Mouse (Mus musculus) midbrain, postnatal 0 days (tissue): Measurements from ENCODE around the gene Sars2. TPM values are rescaled to one million over a fixed set of nuclear protein-coding genes. Genes with fewer than 3 reads are reported as not detected.

Source experiments
- ATAC-seq: fragments of 200-750 bp; cut with Nextera tagmentation; 2 replicates; pipeline ENCODE4 v1.8.0; 2017; ENCODE audit warnings: moderate number of reproducible peaks, mild to moderate bottlenecking, moderate TSS enrichment, moderate library complexity; ENCODE audit not compliant: low FRiP score
- DNase-seq: peaks from one replicate; pipeline ENCODE4 v3.0.0-alpha.2; 2015; ENCODE audit warnings: low spot score
- H3K27ac ChIP-seq: fragments of 300-500 bp; sonication (generic); 2 replicates; pipeline ENCODE4 v1.5.1; 2014; ENCODE audit warnings: low read depth, mild to moderate bottlenecking, low read length, mixed read lengths
- H3K27me3 ChIP-seq: fragments of 300-500 bp; sonication (generic); 2 replicates; pipeline ENCODE4 v1.6.1; 2014; ENCODE audit warnings: low read length, control low read depth, mixed read lengths; ENCODE audit not compliant: insufficient read depth
- H3K36me3 ChIP-seq: fragments of 300-500 bp; sonication (generic); 2 replicates; pipeline ENCODE4 v1.6.1; 2014; ENCODE audit warnings: low read length, control low read depth, mixed read lengths; ENCODE audit not compliant: insufficient read depth
- H3K4me1 ChIP-seq: fragments of 300-500 bp; sonication (generic); 2 replicates; pipeline ENCODE4 v1.6.1; 2014; ENCODE audit warnings: mild to moderate bottlenecking, control low read depth, antibody characterized with exemption, low read length, mixed read lengths; ENCODE audit not compliant: insufficient read depth
- H3K4me2 ChIP-seq: fragments of 300-500 bp; sonication (generic); 2 replicates; pipeline ENCODE4 v1.6.1; 2014; ENCODE audit warnings: low read depth, mild to moderate bottlenecking, low read length, mixed read lengths; ENCODE audit not compliant: poor library complexity, severe bottlenecking
- H3K4me3 ChIP-seq: fragments of 300-500 bp; sonication (generic); 2 replicates; pipeline ENCODE4 v1.5.1; 2014; ENCODE audit warnings: low read depth, mild to moderate bottlenecking, low read length, moderate library complexity
- H3K9ac ChIP-seq: fragments of 300-500 bp; sonication (generic); replicated peaks from 2 replicates; pipeline ENCODE4 v1.6.1; 2014; ENCODE audit warnings: mild to moderate bottlenecking, low read length, moderate library complexity, mixed read lengths; ENCODE audit not compliant: poor library complexity, severe bottlenecking
- H3K9me3 ChIP-seq: fragments of 300-500 bp; sonication (generic); 2 replicates; pipeline ENCODE4 v1.6.1; 2016; ENCODE audit warnings: low read length, control low read depth
- CTCF ChIP-seq: IDR thresholded peaks from 2 replicates; pipeline ENCODE4 v1.5.1; 2016; ENCODE audit warnings: antibody characterized with exemption, mild to moderate bottlenecking
- WGBS: fragments of 180-500 bp; shearing (Covaris S2); extraction: QIAGEN DNeasy Blood & Tissue Kit; methylation state at CpG from one replicate; pipeline ENCODE4 v1.1.7; 2014; 5-methylcytosine and 5-hydroxymethylcytosine counted together
- polyA plus RNA-seq: library from polyadenylated mRNA; unstranded; fragments of >200 nt; fragmentation: Nextera tagmentation; extraction: Ambion mirVana; gene quantifications from 2 replicates; pipeline ENCODE4 v1.2.1, GENCODE M21; 2015
- total RNA-seq: library from RNA; depleted of rRNA; stranded (reverse); fragments of >200 nt; gene quantifications from 2 replicates; pipeline ENCODE4 v1.2.3, GENCODE M21; 2014

Sars2 gene
- total and polyA plus RNA-seq, 2 experiments from 2014 or later = 16.2 to 17.8 TPM

DNA sequence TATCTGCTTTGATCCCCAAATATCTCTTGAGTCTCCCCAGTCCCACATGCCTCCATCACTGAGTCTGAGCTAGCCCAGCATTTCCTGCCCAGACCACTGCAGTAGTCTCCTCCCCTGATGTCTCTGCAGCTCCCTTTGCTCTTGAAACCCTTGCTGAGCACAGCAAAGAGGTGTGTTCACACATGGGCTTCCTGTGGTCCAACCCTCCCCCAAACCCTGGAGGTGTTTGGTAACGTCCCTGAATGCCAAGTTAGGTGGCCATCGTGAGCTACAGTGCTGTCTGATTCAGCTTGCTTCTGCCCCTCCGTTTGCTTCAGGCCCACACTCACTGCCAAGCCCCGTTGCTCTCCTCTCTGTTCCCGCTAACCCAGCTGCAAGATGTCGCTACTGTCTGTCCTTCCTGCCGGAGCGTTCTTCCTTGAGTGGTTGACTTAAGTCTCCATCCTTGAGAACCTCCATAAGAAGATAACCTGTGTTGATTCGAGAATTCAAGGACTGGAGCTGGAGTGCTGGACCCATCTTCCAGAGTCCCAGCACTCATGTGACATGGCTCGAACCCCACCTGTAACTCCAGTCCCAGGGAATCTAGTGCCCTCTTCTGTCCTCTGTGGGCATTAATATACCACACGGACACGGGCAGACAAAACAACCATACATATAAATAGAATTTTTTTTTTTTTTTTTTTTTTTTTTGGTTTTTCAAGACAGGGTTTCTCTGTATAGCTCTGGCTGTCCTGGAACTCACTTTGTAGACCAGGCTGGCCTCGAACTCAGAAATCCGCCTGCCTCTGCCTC is 50.8 kb downstream of the Sars2 start:
- Histone ChIP-seq H3K4me1 (no peaks in the 10 kb centered on the region), H3K4me2 (no peak overlapping the region), H3K9ac (no peak overlapping the region), H3K27ac (no peak overlapping the region), H3K9me3 (no peaks in the 10 kb centered on the region), H3K27me3 (no peaks in the 10 kb centered on the region), H3K36me3 (no peaks in the 10 kb centered on the region), H3K4me3 (no peak overlapping the region)
- TF ChIP-seq CTCF = no peak
- ATAC-seq (no peak), DNase-seq (no peak)
- 84% methylated on average over 12 of the region's 14 CpGs for WGBS

DNA sequence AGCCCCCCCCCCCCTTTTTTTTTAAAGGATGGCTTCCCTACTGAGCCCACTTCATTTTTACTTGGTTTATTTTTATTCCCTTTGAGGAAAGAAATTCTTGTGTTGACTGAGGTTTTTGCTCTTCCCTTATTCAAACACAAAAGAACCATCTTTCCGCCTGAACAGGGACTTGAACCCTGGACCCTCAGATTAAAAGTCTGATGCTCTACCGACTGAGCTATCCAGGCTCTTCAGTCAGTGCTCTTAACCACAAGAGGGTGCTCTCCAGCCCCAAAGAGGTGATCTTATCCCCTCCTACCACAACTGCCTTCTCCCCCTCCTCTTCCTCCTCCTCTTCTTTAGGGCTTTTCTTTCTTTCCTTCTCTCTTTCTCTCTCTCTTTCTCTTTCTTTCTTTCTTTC is 52.0 kb downstream of the Sars2 start:
- Histone ChIP-seq H3K4me3 (no peak overlapping the region), H3K27me3 (no peaks in the 10 kb centered on the region), H3K4me1 (no peaks in the 10 kb centered on the region), H3K27ac (no peak overlapping the region), H3K9ac (no peak overlapping the region), H3K4me2 (no peak overlapping the region), H3K9me3 (no peaks in the 10 kb centered on the region), H3K36me3 (no peaks in the 10 kb centered on the region)
- no peak for DNase-seq
- no peak for ATAC-seq
- peak; percentile 48 for TF ChIP-seq CTCF
- 46% methylated on average over 2 of the region's 2 CpGs for WGBS

DNA sequence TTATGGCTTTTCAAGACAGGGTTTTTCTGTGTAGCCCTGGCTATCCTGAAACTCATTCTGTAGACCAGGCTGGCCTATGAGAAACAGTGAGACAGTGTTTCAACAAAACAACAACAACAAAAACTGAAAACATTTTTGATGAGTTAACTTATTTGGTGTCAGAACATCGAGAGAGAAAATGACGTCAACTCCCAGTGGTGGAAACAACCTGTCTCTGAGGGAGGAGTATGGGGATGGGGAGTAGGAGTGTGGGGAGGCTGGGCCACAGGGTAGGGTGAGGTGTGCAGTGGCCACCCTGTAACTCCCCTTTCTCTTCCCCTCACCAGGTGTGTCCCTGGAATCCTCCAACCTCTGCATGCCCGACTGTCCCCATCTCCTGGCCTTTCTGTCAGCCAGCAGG is 52.7 kb downstream of the Sars2 start:
- H3K36me3 ChIP-seq = no peaks in the 10 kb centered on the region
- no peak for TF ChIP-seq CTCF
- no peak for ATAC-seq
- WGBS = 91% methylated on average over 3 of the region's 3 CpGs
- H3K27ac ChIP-seq = no peak overlapping the region
- no peak overlapping the region for H3K4me2 ChIP-seq
- DNase-seq = no peak
- no peaks in the 10 kb centered on the region for H3K27me3 ChIP-seq
- H3K4me3 ChIP-seq = no peak overlapping the region
- H3K4me1 ChIP-seq = no peaks in the 10 kb centered on the region
- no peaks in the 10 kb centered on the region for H3K9me3 ChIP-seq
- no peak overlapping the region for H3K9ac ChIP-seq

DNA sequence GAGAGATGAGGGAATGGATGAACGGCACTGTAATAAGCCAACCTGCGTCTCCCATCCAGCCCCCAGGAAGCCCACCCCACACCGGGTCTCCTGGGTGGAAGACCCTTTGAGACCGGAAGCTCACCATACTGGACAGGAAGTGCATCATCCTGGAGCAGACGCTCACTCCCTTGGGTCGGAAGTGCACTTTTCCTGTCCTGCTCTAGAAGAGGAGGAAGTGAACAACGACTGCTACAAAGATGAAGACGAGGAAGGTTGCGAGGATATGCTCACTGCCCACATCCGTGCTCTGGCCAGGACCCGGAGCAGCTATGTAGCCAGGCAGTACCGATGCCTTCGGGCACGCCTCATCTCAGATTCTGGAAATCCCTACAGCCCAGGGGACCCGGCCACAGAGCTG is 54.0 kb downstream of the Sars2 start:
- H3K27me3 ChIP-seq = no peaks in the 10 kb centered on the region
- ATAC-seq = no peak
- WGBS = 81% methylated on average over 15 of the region's 15 CpGs

DNA sequence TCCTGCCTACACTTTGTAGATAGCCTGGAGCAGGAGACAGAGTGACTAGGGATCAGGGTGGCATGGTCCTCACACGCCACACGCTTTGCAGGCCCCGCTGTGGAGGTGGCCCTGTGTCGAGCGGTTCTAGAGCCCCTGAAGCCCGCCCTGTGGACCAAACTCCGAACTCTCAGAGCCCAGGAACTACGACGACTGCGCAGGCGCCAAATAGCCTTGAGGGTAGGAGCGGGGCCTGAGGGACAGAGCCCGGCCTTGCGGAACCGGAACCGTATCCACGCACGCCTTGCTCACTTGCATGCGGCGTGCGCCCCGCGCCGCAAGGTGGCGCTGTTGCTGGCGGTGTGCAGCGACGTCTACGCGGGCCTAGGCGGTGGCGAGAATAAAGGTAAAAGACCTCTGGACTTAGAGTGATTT is 54.8 kb downstream of the Sars2 start:
- H3K27ac ChIP-seq = no peak overlapping the region
- ATAC-seq = peak; percentile 68
- H3K4me1 ChIP-seq = no peaks in the 10 kb centered on the region
- peak; percentile 62 for DNase-seq
- peak overlapping the region; percentile 31 for H3K4me2 ChIP-seq
- no peaks in the 10 kb centered on the region for H3K9me3 ChIP-seq
- WGBS = 13% methylated on average over 32 of the region's 32 CpGs
- peak overlapping the region; percentile 2; the same call in 1 of the 2 replicates for H3K4me3 ChIP-seq
- peak; percentile 89 for TF ChIP-seq CTCF
- H3K36me3 ChIP-seq = no peaks in the 10 kb centered on the region
- no peaks in the 10 kb centered on the region for H3K27me3 ChIP-seq
- H3K9ac ChIP-seq = no peak overlapping the region; the same call in 1 of the 2 replicates

More for the DNA sequence above, 54.0 kb downstream of the Sars2 start:
- Histone ChIP-seq H3K4me3 (no peak overlapping the region), H3K9ac (no peak overlapping the region), H3K36me3 (no peaks in the 10 kb centered on the region), H3K9me3 (no peaks in the 10 kb centered on the region), H3K4me2 (no peak overlapping the region), H3K27ac (no peak overlapping the region), H3K4me1 (no peaks in the 10 kb centered on the region)
- TF ChIP-seq CTCF = no peak
- no peak for DNase-seq

DNA sequence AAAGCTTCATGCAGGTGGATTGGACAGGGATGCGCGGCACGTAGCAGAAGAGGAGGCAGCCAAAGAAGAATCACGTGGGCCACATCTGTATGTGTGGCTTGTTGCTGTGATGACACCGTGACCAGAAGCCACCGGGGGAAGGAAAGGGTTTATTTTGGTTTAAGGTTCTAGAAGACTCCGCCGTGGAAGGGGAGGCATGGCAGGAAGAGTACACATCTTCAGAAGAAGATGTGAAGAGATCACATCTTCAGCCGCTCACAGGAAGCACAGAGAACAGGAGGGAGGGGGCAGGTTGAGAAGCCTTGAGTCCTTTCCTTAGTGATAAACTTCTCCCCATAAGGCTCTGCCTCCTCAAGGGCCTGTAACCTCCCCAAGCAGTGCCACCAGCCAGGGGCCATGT is 58.2 kb downstream of the Sars2 start:
- H3K36me3 ChIP-seq = no peaks in the 10 kb centered on the region
- H3K4me1 ChIP-seq = no peaks in the 10 kb centered on the region
- no peak overlapping the region for H3K27ac ChIP-seq
- WGBS = 94% methylated on average over 9 of the region's 9 CpGs
- H3K4me2 ChIP-seq = no peak overlapping the region
- H3K27me3 ChIP-seq = no peaks in the 10 kb centered on the region
- H3K9me3 ChIP-seq = no peaks in the 10 kb centered on the region
- DNase-seq = no peak
- TF ChIP-seq CTCF = no peak
- no peak overlapping the region for H3K4me3 ChIP-seq
- ATAC-seq = no peak
- no peak overlapping the region for H3K9ac ChIP-seq
